Mouse (Mus musculus) NIH3T3 (cell line): ENCODE data around the gene Cyba.

Source experiments
- DNase-seq: peaks from one replicate; pipeline ENCODE4 v3.0.0-alpha.2; 2012; ENCODE audit warnings: low read depth

The Cyba gene

DNA sequence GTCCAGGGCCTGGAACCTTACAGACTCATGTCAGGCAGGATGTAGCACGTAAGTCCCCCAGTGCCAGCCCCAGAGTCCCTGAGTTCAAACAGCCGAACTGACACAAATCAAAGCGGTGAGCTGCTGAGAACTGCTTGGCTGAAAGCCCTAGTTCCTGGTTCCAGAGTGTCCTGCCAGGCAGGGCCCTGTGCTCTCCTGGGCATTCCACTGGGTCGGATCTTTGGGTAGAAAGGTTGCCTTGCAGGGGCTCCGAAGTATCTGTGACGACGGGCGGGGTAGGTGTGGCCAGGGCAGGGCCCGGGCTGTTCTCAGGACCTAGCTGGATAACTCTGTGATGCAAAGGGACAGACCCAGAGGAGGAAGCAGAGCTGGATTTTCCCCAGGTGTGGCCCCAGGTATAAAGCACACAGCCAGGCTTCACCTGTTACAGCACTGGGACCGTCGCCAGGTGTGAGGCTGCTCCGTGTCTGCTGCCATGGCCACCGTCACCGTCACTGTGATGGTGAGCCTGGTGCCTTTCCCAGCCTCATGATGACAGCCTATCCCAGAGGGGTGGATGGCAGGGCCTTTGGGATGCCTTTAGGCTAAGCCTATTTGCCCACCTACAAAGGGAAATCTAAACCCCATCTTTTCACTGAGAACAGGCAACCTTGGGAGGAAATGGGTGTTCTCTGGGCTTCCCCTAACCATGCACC lies 11.2 kb downstream of the Cyba start, which contains the start of gene Il17c:
Gene Il17c, plus strand, starts transcription at position 645 of the 695 bp plus-strand sequence.
- DNase-seq = no peak

DNA sequence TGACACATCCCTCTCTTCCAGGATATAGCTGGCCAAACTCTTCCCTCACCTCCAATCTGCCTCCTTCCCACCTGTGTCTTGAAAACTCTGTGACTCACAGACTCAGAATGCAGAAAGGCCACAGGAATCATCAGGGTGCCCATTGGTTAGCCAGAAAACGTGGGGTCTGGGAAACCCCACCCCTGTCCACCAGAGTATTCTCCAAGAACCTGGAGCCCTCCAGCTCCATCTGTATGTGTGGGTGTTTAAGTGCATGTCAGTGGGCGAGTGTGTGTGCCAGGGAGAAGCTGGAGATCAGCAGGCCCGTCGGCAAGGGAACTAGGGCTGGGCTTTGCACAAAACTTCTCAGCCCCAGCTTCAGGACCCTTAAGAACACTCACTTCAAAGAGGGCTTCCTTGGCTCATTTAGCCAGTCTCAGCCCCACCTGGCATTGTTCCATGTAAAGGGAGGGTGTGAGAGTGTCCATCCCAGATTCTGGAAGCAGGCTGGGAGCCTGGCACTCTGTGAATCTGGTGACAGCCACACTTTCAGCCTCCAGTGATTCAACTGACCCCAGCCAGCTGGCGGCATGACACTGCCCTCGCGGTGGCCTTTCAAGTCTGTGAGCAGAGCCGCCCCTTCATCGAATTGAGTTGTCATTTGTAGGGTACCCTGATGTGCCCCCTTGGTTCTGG lies 12.7 kb downstream of the Cyba start:
- DNase-seq = peak; percentile 25

DNA sequence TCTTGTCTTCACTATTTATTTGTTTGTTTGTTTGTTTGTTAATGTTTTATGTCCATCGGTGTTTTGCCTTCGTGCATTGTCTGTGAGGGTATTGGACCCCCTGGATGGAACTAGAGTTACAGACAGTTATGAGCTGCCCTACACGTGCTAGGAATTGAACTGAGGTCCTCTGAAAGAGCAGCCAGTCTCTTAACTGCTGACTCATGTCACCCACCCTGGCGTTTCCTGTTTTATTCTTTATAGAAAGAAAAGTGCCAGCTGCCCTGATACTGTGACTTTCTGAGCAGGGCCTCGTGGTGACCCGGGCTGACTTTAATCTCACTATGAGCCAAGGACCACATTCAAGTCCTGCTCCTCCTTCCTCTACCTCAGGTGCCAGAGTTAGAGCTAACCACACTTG lies 17.2 kb downstream of the Cyba start:
- DNase-seq = no peak

DNA sequence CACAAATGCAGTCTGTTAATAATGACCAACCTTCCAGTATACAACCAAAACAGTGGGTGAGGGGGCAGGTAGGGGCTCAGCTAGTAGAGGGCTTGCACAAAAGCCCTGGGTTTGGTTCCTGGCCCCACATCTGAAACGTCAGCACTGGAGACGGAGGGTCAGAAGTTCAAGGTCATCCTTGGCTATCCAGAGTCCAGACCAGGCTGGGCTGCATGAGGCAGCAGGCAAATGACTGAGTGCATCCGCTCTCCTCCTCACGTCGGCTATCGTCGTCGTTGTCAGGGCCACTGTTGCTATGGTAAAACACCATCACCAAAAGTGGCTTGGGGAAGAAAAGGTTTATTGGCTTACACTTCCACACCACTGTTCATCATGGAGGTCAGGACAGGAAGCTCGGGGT lies 18.4 kb downstream of the Cyba start:
- DNase-seq = no peak

DNA sequence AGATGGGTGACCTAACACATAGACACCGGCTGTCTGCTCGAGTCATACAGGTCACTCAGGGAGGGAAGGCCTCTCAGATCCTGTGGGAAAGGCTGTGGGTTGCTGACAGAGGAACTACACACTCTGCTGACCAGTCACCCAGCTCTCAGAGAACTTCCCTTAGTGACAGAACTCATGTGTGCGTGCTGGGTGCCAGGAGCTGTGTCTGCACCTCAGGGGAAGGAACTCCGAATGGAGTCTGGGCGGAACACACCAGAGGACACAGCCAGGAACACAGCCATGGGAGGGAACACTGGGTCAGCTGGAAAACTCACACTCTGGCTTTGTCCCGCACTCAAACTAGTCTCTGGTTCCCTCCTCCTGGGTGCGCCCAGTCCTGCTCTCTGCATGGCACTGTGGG lies 25.1 kb downstream of the Cyba start:
- no peak for DNase-seq

DNA sequence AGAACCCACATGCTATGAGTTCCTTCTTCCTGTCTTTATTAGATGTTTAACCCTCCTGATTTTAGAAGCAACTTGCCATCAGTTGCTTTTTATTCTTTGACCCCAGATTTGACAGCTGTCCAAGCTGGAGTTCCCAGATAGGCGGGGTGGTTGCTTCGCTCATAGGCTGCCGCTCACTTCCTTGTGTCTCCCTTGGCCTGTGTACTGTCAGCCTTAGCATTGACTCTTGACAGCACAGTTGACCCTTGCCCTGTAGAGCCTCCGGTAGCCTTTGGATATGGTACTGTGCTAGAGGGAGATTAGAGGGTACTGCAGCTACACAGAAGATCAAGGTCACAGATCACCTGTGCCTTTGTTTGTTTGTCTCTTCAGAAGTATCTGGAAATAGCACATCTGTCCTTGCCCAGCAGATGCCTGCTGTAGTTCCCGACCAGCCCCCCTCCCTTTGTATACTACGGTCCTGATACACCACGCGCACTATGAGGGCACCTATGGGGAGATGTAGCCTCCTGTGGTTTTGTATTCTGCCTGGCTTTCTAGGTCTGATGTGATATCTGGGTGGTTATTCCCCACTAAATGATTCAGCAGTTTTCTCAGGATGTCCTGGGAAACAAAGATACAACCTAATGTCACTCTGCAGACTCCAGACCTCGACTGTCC lies 27.5 kb downstream of the Cyba start:
- DNase-seq = no peak

DNA sequence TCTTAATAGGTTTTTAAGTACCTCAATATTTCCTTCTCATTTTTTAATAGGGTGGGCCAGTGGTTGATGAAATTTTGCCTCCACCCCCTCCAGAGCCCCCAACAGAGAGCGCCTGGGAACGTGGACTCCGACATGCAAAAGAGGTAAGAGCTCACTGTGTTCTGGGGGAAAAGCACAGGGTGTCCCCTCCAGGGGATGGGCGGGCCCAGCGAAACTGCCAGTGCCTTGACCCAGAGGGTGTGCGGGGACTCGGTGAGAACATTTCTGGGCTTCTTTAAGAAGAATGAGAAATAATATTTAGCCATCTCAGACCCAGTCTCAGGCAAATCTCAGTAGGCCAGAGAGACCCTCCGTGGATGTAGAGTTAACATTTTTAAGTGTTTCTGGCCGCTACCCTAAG lies 34.5 kb downstream of the Cyba start:
- no peak for DNase-seq

DNA sequence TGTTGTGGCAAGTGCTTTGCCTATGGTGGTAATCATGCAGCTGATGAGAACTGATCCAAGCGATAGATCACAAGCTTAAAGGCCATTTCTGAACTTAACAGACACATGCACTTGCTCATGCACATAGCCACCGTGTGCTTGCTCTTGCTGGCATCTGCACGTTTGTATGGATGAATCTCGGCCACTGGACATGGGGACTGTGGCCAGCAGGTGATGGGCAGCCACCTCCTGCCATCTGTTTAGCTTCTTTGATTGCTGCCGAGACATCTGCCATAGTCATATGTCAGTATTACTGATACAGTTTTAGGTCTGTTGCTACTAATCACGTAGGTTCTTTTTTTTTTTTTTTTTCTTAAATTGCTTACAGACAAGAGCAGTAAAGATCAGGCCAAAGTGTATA lies 37.4 kb downstream of the Cyba start:
- no peak for DNase-seq

DNA sequence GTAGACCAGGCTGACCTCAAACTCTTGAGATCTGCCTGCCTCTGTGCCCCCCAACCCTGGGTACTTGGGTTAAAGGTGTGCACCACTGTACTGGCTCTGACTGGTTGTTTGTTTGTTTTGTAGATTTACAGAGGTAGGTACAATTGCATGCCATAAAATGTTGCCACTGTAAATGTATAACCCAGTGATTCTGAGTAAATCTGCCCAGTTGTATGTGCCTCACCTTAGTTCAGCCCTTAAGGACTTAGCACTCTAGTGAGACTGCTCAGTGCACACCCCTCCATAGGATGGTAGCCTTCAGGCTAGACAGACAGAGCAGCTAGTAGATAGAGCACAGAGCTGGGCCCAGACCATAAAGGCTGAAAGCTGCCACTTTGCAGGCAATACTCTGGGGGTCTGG lies 39.0 kb downstream of the Cyba start:
- DNase-seq = no peak

DNA sequence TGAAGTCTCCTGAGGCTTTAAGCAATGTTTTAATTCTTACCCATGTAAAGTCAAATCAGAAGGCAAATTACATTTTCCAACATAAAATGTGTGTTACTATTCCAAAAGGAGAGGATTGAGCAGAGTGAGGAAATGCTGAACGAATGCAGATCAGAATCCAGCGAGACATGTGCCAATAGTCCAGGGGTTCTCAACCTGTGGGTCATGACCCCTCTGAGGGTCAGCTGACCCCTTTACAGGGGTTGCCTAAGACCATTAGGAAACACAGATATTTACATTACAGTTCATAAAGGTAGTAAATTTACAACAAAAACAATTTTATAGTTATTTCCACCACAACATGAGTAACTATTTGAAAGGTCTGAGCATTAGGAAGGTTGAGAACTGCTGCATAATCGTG lies 42.0 kb downstream of the Cyba start:
- DNase-seq = no peak

DNA sequence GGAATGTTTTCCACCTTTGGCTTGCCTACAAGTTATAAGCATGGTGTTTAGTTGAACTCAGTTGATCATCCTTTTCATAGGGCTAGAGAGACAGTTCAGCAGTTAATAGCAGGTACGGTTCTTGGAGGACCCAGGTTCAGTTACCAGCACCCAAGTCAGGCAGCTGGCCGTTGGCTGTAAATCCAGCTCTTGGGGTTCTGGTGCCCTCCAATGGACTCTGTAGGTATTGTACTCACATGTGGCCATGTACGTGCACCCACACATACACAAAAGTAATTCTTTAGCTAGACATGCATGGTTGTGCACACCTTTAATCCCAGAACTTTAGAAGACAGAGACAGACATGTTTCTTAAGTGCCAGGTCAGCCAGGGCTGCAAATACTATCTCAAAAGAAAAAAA lies 43.4 kb downstream of the Cyba start:
- peak; percentile 28 for DNase-seq

DNA sequence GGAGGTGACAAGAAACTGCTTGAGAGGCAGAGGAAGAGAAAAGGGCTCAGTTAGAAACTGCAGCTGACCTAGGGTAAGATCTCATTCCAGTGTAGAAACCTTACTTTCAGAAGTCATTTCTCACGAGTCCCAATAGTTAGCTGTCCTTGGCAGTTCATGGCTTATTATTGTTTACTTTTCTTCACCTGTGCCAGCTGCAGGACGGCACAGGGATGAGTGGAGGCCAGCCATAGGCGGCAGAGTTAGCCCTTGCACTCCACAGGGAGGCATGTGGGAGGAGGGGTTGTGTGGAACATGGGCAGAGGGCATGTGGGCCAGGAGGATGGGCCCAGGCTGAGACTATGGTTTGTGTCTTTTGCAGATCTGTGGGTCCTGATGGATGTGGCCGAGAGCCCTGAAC lies 49.7 kb downstream of the Cyba start:
- DNase-seq = no peak

DNA sequence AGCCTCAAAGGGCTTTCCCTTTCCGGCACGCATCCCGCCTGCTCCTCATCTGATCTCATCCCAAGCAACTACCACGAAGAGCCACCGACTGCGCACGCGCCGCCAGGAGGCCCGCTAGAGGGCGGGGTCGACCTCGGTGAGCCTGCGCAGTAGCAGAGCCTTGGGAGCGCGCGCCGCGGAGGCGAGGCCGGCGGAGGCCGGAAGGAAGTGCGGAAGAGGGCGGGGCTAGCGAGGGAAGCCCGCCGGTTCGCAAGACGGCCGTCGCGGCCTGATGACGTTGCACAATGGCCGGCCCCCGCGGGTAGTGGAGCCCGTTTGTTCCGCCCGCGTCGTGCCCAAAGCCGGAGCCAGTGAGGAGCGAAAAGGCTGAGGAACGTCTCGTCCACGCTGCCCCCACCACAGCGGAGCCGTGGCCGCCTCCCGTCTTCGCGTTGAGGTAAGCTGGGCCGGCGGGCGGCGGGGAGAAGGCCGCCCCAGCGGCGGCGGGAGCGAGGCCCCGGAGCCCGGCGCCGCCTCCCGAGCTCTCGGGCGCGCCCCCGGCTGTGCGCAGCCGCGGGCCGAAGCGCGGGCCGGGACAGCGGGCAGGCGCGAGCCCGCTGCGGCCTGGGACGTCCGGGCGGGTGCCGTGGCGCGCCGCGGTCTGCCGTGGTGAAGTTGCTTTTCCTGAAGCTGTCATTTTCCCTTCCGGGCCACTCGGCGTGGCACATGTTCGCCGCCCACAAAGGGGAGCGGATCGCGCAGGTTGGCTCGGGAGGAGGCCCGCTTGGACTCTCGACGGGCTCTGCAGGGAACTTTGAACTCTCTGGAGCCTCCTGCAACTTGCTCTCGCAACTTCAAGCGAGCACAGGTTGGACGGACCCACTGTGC lies 56.1 kb downstream of the Cyba start, which contains the start of gene Zc3h18:
Gene Zc3h18, plus strand, starts transcription at position 245 of the 867 bp plus-strand sequence.
- DNase-seq = peak; percentile 100

DNA sequence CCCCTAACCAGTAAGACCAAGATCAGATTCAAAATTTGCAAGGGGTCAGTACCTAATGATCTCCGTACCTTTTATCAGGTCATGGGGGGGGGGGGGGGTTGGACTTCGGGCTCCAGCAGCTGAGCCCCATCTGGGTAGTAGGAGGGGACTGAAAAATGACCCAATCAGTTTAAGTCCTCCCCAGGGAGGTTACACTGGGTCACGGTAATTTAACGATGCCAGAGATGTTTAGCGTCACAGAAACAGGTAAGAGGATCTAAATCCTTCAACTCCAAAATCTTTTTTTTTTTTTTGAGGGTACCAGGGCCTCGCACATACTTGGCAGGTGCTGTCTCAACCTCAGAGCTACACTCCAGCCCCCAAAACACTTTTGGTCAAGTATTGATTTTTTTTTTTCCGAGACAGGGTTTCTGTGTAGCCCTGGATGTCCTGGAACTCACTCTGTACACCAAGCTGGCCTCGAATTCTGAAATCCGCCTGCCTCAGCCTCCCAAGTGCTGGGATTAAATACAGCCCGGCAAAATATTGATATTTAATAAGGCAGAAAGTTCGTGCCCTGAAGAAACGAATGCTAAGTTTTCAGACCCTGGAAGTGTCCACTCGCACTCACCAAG lies 56.9 kb downstream of the Cyba start:
- DNase-seq = no peak

DNA sequence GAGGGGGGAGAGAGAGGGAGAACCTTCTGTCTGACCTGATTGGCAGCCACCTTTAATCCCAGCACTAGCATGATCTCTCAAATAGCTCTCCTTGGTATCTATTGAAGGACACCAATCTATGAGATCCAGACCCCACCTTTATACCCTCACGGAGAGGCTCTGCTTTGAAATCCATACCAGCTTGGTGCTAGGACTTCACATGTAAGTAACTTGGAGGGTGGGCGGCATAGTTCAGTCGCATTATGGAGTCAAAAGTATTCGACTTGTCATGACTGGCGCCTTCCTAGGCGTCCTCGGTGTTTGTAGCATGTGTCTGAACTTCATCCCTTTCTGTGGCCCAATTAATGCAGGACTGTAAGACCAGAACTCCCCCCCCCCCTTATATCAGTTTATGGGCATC lies 57.4 kb downstream of the Cyba start:
- DNase-seq = no peak
